Mouse (Mus musculus): ENCODE measurements around the gene Fbxo34. TPM values are rescaled to one million over a fixed set of nuclear protein-coding genes. Genes with fewer than 3 reads are reported as not detected.
A peak's percentile ranks its signal among the peaks of the same experiment; 100 is the strongest.
"Not testable (repeated sequence)": the region's sequence is repeated elsewhere in the genome, so short reads cannot be mapped to it uniquely, and the experiment has no call there.

Gene Fbxo34
- total and polyA plus RNA-seq, 3 experiments = 13.1 to 37.0 (median 18.2) TPM

DNA sequence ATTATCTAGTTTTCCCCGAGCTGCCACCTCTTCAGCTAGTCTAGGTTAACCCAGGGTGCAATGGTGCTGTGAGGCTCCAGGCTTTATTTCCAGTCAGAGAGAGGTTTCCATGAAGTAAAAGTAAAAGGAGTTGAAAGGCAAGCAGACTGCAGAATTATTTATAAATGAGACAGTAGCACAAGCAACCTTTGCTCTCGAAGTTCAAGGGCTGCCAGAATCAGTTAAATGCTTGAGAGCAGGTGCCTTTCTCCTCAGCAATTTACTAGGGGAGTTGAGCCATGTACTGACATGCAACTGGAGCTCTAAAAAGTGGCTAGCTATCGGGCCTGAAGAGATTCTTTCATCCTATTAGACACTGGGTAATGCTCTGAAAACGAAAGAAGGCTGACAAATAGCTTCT is 112.9 kb downstream of the Fbxo34 start:
- no peak for DNase-seq

DNA sequence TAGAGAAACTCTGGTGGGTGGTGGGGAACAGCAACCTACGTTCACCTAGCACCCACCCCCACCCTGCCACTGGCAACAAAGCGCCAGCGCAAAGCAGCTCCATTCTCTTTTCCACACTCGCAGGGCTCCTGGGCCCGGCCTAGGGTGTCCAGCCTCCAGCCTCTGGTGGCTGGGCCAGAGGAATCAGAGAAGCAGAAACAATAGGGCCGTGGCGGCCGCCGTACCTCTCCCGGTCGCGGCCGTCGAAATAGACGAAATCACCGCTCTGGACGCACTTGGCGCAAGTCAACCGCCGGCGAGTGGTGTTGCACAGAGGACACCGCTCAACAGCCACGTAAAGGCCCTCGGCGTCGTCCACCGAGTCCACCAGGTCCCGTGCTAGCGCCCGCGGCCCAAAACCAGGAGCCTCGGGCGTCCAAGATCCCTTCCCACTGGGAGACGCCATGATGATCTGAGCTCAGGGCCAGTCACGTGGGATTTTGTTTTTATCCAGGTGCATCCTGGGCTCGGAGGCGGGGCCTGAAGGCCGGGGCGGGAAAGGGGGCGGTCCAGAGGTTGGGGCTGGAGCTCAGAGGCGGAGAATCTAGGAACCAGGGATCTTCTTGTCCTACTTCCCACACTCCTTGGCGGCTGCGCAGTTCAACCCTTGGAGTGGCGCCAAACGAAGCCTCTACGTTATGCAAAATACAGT is 117.9 kb downstream of the Fbxo34 start:
- peak; percentile 98 for DNase-seq

DNA sequence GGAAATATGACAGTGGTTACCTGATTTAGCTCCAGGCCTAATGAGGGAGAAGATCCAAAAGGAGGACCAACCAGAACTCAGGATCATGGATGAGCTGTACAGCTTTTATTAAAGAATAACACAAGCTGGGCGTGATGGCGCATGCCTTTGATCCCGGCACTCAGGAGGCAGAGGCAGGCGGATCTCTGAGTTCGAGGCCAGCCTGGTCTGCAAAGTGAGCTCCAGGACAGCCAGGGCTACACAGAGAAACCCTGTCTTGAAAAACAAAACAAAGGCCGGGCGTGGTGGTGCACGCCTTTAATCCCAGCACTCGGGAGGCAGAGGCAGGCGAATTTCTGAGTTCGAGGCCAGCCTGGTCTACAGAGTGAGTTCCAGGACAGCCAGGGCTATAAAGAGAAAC is 120.3 kb downstream of the Fbxo34 start, which contains the start of gene Atg14:
TSS of gene Atg14 (minus strand) at position 101 of the 400 bp plus-strand sequence.
- DNase-seq = not testable (repeated sequence)

DNA sequence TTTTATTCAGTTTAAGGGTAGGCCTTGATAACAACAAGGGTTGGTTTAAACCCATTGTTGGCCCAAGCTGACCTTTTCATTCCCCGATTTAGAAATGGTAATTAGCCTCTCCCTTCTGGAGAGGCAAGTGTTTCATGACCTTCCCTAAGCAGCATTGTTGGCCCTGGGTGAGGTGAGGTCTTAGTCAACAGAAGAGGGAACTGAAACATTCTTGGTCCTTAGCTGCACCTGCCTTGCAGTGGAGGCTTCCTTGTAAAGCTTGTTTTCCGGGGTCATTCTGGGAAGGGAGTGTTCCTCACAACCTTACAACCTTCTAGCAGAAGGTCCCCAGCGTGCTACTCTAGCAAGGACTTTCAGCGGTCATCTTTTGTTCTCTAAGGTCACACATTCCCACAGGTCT is 122.5 kb downstream of the Fbxo34 start:
- no peak for DNase-seq

DNA sequence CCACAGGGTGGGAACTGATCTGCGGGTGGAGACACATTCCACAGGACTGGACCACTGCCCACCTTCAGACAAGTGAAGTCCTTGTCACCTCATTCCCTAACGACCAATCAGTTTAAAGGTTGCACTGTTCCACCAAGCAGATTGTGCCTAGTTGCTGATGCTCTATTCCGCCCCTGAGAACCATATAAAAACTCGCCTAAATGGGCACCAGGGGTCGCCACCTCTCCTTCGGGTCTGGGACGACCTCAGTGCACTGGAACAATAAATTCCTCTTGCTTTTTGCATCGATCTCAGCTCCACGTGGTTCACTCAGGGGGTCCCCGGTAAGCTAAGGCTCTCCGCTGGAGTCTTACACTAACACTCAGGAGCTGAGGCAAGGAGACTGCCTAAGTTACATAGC is 124.5 kb downstream of the Fbxo34 start:
- DNase-seq = no peak

DNA sequence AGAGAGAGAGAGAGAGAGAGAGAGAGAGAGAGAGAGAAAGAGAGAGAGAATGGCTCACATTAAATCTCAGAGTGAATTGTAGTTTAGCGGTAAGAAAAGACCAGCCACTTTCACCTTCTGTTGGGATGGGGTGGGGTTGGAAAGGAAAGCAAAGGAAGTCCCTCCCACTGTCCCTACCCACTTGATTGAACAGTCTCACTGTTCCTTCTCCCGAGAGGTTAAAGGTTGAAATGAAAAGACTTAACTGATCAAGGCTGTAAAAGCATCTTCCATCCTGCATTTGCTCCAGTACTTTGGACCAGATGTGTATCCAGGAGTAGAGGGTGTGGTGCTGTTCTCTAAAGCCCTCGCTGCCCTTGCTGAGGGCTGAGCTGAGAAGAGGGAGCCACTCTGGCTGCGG is 126.5 kb downstream of the Fbxo34 start:
- no peak for DNase-seq

DNA sequence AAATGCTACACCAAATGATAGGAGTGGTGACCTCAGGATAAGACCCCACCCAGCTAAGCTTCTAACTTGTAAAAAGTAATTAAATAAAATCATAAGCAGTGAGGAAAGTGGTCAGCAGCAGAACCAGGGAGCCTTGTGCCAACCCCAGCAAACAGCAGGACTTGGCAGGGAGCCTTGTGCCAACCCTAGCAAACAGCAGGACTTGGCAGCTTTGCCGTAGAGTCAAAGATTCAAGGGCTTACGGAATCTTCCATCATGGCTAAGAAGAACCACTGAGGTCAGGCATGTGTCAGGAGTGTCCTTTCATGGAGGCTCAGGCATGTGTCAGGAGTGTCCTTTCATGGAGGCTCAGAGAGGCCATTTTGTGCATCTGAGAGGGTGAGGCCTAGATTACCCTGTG is 127.9 kb downstream of the Fbxo34 start:
- DNase-seq = peak; percentile 82

DNA sequence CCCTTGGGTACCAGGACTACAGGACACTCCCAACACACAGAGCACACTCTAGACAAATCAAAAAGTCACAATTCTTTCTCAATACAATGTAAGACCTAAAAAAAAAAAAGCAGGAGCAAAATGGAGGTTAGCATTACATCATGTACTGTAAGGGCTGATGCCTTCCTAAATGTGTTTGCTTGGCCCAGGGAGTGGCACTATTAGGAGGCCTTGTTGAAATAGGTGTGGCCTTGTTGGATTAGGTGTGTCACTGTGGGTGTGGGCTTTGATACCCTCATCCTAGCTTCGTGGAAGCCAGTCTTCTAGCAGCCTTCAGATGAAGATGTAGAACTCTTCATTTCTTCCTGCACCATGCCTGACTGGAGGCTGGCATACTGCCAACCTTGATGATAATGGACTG is 131.1 kb downstream of the Fbxo34 start:
- DNase-seq = no peak

Other genes with a start within 250 kb of the Fbxo34 start
- 1 to 10 TPM; 2.0 to 3.0 TPM for gene Wdhd1, start 173.6 kb upstream of the Fbxo34 start, total RNA-seq (2021)
- gene Wdhd1, start 173.6 kb upstream of the Fbxo34 start, polyA plus RNA-seq (2012; rRNA removed) = 0.13 and 0.28 TPM in 2 replicates
- gene Socs4, start 173.5 kb upstream of the Fbxo34 start, total RNA-seq (2021) = 10 to 100 TPM; 18.5 to 20.4 TPM
- 1.4 and 1.6 TPM in 2 replicates for gene Socs4, start 173.5 kb upstream of the Fbxo34 start, polyA plus RNA-seq (2012; rRNA removed)
- gene Mapk1ip1l, start 152.2 kb upstream of the Fbxo34 start, total RNA-seq (2021) = 10 to 100 TPM; 63.1 to 86.9 TPM
- 32.4 and 39.5 TPM in 2 replicates for gene Mapk1ip1l, start 152.2 kb upstream of the Fbxo34 start, polyA plus RNA-seq (2012; rRNA removed)
- 10 to 100 TPM; 13.1 to 19.2 TPM for gene Lgals3, start 82.7 kb upstream of the Fbxo34 start, total RNA-seq (2021)
- gene Lgals3, start 82.7 kb upstream of the Fbxo34 start, polyA plus RNA-seq (2012; rRNA removed) = 57.6 and 60.8 TPM in 2 replicates
- 1 to 10 TPM; 1.1 to 1.4 TPM for gene Dlgap5, start 32.0 kb upstream of the Fbxo34 start, total RNA-seq (2021)
- 0.23 and 0.27 TPM in 2 replicates for gene Dlgap5, start 32.0 kb upstream of the Fbxo34 start, polyA plus RNA-seq (2012; rRNA removed)
- 10 to 100 TPM; 13.9 to 14.0 TPM for gene Atg14, start 120.2 kb downstream of the Fbxo34 start, total RNA-seq (2021)
- 11.1 and 17.8 TPM in 2 replicates for gene Atg14, start 120.2 kb downstream of the Fbxo34 start, polyA plus RNA-seq (2012; rRNA removed)
- gene Ktn1, start 198.0 kb downstream of the Fbxo34 start, total RNA-seq (2021) = 10 to 100 TPM; 38.3 to 55.1 TPM
- gene Ktn1, start 198.0 kb downstream of the Fbxo34 start, polyA plus RNA-seq (2012; rRNA removed) = 2.1 and 3.4 TPM in 2 replicates